Mouse (Mus musculus) kidney, adult 9 months (tissue): ENCODE measurements around the gene Stk33.
"Not testable (repeated sequence)": the region's sequence is repeated elsewhere in the genome, so short reads cannot be mapped to it uniquely, and the experiment has no call there.

Source experiments
- DNase-seq: peaks from one replicate; pipeline ENCODE4 v3.0.0; 2022

The Stk33 gene

GRCm38 (mm10) chr7:109438781-109439591 is at the start of gene Stk33:
Stk33 (minus strand) TSS chr7:109439081.
- peak; percentile 7 for DNase-seq

- no peak for DNase-seq
Observed at GRCm38 (mm10) chr7:109484221-109484620, 45.3 kb upstream of the Stk33 start.

GRCm38 (mm10) chr7:109480765-109481197 is 41.9 kb upstream of the Stk33 start:
- DNase-seq: peak; percentile 10

- DNase-seq: no peak
Observed at GRCm38 (mm10) chr7:109477926-109478325, 39.0 kb upstream of the Stk33 start.

- no peak for DNase-seq
Observed at GRCm38 (mm10) chr7:109470700-109471099, 31.8 kb upstream of the Stk33 start.

GRCm38 (mm10) chr7:109468262-109468701 is 29.4 kb upstream of the Stk33 start:
- no peak for DNase-seq

GRCm38 (mm10) chr7:109467591-109467990 is 28.7 kb upstream of the Stk33 start:
- no peak for DNase-seq

- no peak for DNase-seq
Observed at GRCm38 (mm10) chr7:109460698-109461097, 21.8 kb upstream of the Stk33 start.

- DNase-seq: no peak
Observed at GRCm38 (mm10) chr7:109456563-109456962, 17.7 kb upstream of the Stk33 start.

GRCm38 (mm10) chr7:109455748-109456147 is 16.9 kb upstream of the Stk33 start:
- DNase-seq: no peak

GRCm38 (mm10) chr7:109454856-109455255 is 16.0 kb upstream of the Stk33 start:
- no peak for DNase-seq

GRCm38 (mm10) chr7:109448060-109448459 is 9.2 kb upstream of the Stk33 start:
- DNase-seq: no peak

- peak; percentile 33 for DNase-seq
Observed at GRCm38 (mm10) chr7:109445012-109445411, 6.1 kb upstream of the Stk33 start.

GRCm38 (mm10) chr7:109442739-109443138 is 3.9 kb upstream of the Stk33 start:
- no peak for DNase-seq

GRCm38 (mm10) chr7:109440697-109441269 is 1.9 kb upstream of the Stk33 start:
- no peak for DNase-seq

- DNase-seq: peak; percentile 25
Observed at GRCm38 (mm10) chr7:109424422-109425159, 14.3 kb downstream of the Stk33 start.

GRCm38 (mm10) chr7:109422803-109423202 is 16.1 kb downstream of the Stk33 start:
- DNase-seq: no peak

GRCm38 (mm10) chr7:109405491-109405890 is 33.4 kb downstream of the Stk33 start:
- no peak for DNase-seq

- DNase-seq: no peak
Observed at GRCm38 (mm10) chr7:109399299-109399698, 39.6 kb downstream of the Stk33 start.

GRCm38 (mm10) chr7:109381131-109381530 is 57.8 kb downstream of the Stk33 start:
- no peak for DNase-seq

- DNase-seq: not testable (repeated sequence)
Observed at GRCm38 (mm10) chr7:109373556-109373955, 65.3 kb downstream of the Stk33 start.

GRCm38 (mm10) chr7:109358435-109359187 is 80.3 kb downstream of the Stk33 start:
- DNase-seq: no peak

GRCm38 (mm10) chr7:109357877-109358276 is 81.0 kb downstream of the Stk33 start:
- DNase-seq: no peak
